Mouse (Mus musculus) colon, adult 2 months (tissue): Measurements from ENCODE around the gene Igf1r. TPM values are rescaled to one million over a fixed set of nuclear protein-coding genes. Genes with fewer than 3 reads are reported as not detected.

Experiments
- polyA plus RNA-seq: library from polyadenylated mRNA; depleted of rRNA; stranded (reverse); fragments of >200 nt; gene quantifications from 2 replicates; pipeline ENCODE4 v1.2.3, GENCODE M21; 2012; rRNA removed

Igf1r gene
- 4.3 and 5.0 TPM in 2 replicates for polyA plus RNA-seq

DNA sequence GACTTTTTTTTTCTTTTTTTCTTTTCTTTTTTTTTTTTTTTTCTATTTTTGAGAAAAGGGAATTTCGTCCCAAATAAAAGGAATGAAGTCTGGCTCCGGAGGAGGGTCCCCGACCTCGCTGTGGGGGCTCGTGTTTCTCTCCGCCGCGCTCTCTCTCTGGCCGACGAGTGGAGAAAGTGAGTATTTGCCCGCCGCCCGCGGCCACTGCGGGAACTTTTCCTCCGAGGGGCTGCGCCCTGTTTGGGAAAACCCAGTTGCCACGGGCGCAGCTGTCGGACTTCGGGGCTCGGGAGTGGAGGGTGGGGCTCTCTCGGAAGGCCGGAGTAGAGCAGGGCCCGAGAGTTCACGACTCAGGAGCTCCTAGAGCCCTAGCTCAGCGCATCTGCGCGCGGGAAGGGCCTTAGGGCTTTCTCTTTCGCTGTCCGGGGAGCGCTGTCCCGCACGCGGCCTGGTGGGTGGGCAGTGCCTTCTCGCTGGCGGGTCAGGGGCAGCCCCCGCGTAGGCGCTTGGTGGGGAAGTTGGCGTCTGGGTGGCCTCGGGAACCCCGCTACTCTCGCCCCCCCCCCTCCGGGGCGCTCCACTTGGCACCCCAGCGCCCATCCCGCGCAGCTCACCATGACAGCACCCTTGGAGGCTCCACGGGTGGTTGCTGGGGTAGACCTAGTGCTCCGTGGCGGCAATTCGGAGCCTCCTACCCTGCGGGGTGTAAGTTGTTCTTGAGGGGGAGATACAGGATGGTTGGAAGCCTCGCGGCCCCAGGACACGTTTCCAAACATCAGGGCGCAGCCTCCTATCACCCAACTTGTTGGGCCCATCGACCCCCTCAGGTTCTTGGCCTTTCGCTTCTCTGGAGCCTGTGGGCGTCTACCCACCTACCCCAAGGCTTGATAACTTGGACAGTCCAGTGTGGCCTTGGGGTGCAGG lies at the start of gene Igf1r:
Gene Igf1r (plus strand): TSS at position 51 of the 924 bp plus-strand sequence.

DNA sequence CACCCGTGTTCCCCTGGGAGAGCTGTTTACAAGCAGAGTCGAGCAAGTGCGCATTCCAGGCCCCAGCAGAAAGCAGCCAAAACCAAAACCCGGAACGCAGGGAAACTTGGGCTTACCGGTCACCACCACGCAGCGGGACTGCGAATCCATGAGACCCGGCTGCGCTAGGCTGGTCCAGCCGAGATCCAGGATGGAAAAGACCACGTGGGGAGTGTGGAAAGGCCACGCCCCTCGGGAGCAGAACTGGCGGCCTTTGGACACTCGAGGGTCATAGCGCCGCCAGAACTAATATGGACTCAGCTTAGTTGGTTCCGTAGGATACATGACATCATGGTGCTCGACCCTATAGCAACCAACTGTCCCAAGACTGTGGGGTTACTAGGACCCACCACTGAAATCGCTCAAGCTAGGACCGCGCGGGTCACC lies 311.4 kb downstream of the Igf1r start, which contains the start of gene Pgpep1l:
Gene Pgpep1l (minus strand): TSS at position 206 of the 426 bp plus-strand sequence.

DNA sequence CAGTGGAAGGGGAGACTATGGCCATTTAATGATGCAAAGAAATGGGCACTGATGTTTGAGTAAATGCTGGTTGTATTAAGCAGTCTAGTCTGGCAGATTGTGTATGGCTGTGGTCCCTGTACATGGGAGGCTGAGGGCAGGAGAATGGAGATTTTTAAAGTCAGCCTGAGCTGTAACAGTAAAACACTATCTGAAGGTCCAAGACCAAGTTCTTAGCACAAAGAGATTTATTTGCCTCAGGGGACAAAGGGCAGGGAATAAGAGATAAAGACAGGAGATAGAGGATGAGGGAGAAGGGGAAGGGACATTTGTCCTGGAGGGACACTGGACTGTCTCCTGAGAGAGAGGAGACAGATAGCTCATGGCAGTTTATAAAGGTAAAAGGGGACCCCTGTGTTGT lies 320.9 kb downstream of the Igf1r start, which contains the start of gene Fam169b:
Gene Fam169b (plus strand): TSS at position 325 of the 400 bp plus-strand sequence.

Other genes with a start within 250 kb of the Igf1r start
- gene Synm, start 193.1 kb upstream of the Igf1r start, polyA plus RNA-seq = 38.7 and 39.8 TPM in 2 replicates